In the genomic region with DNA sequence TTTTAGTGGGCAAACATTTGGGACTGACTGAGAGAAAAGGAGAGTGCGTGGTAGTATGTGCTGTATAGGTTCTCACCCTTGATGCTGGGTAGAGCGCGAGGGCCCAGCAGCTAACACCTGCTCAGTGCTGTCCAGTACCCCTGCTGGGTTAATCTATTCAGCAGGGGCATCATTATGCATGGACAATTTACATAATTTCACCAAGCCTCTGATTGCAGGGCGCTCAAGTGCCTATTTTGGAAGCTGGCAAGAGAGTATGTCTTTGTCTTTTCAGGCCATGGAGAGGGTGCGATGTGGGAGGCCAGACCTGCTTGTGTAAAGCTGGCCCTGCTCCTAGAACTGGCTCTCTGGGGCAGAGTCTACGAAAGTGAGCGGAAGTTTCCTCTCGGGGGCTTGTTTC, we compare ENCODE assay signal across 15 mouse cellular contexts.
DNase-seq lines count a peak whose midpoint lies in the region; ATAC-seq lines count a peak whose summit lies in the region.
"Had no signal": no experiment of that assay in that cellular context is flagged by ENCODE, and none has a peak within 500 bp of the region (broad histone marks: within the 10 kb centered on the region; RNA-seq: fewer than 3 reads in every experiment).

No protein-coding gene starts in this region.

- peak overlapping the region; percentile 44; the same call in 1 of the 2 replicates for H3K27ac ChIP-seq in forebrain, embryonic 10.5 days
- H3K27ac ChIP-seq in hindbrain, embryonic 15.5 days (replicated peaks) = peak overlapping the region; percentile 7; the same call in 1 of the 2 replicates
- H3K27ac ChIP-seq in midbrain, embryonic 15.5 days = peak overlapping the region; percentile 23; the same call in 1 of the 2 replicates
- H3K27ac ChIP-seq: liver, embryonic 13.5 days; macrophage had no signal

- WGBS in forebrain, embryonic 10.5 days = 53% methylated on average over 8 of the region's 8 CpGs
- 26% methylated on average over 8 of the region's 8 CpGs for WGBS in hindbrain, embryonic 15.5 days
- WGBS in midbrain, embryonic 15.5 days = 31% methylated on average over 8 of the region's 8 CpGs

- peaks cover 44% of the 10 kb centered on the region for H3K27me3 ChIP-seq in forebrain, embryonic 10.5 days (ENCODE audit: poor library complexity, severe bottlenecking)
- H3K27me3 ChIP-seq in hindbrain, embryonic 15.5 days = no peaks in the 10 kb centered on the region
- no peaks in the 10 kb centered on the region for H3K27me3 ChIP-seq in midbrain, embryonic 15.5 days (replicated peaks)
- H3K27me3 ChIP-seq: liver, embryonic 13.5 days had no signal

- no peak overlapping the region for H3K4me3 ChIP-seq in forebrain, embryonic 10.5 days
- H3K4me3 ChIP-seq in hindbrain, embryonic 15.5 days = no peak overlapping the region
- H3K4me3 ChIP-seq in midbrain, embryonic 15.5 days = no peak overlapping the region
- H3K4me3 ChIP-seq: liver, embryonic 13.5 days had no signal

- no peak overlapping the region for H3K4me2 ChIP-seq in hindbrain, embryonic 15.5 days
- no peak overlapping the region for H3K4me2 ChIP-seq in midbrain, embryonic 15.5 days
- H3K4me2 ChIP-seq: liver, embryonic 13.5 days had no signal

- peaks cover 30% of the 10 kb centered on the region for H3K4me1 ChIP-seq in forebrain, embryonic 10.5 days
- peaks cover 19% of the 10 kb centered on the region for H3K4me1 ChIP-seq in hindbrain, embryonic 15.5 days (replicated peaks)
- H3K4me1 ChIP-seq in midbrain, embryonic 15.5 days = peaks cover 25% of the 10 kb centered on the region
- H3K4me1 ChIP-seq: liver, embryonic 13.5 days had no signal

- H3K9ac ChIP-seq in hindbrain, embryonic 15.5 days = no peak overlapping the region
- no peak overlapping the region for H3K9ac ChIP-seq in midbrain, embryonic 15.5 days
- H3K9ac ChIP-seq: liver, embryonic 13.5 days had no signal

- no peaks in the 10 kb centered on the region for H3K9me3 ChIP-seq in forebrain, embryonic 10.5 days
- no peaks in the 10 kb centered on the region for H3K9me3 ChIP-seq in hindbrain, embryonic 15.5 days
- H3K9me3 ChIP-seq in midbrain, embryonic 15.5 days = no peaks in the 10 kb centered on the region
- H3K9me3 ChIP-seq: liver, embryonic 13.5 days had no signal

- no peak for DNase-seq in frontal cortex, postnatal 25 days (ENCODE audit: low spot score in 2 of 2)
- DNase-seq in forebrain, embryonic 10.5 days (ENCODE audit: extremely low spot score, low spot score) = no peak
- DNase-seq in B cell, adult 2 months = no peak
- no peak for DNase-seq in kidney, postnatal 25 days
- DNase-seq: adrenal gland, adult 2 months; cerebellum, adult 11 months; gastrocnemius, postnatal 25 days; heart, postnatal 4 days; liver, embryonic 13.5 days; thymus, postnatal 14 days had no signal

- no peaks in the 10 kb centered on the region for H3K36me3 ChIP-seq in forebrain, embryonic 10.5 days (replicated peaks)
- no peaks in the 10 kb centered on the region for H3K36me3 ChIP-seq in hindbrain, embryonic 15.5 days
- H3K36me3 ChIP-seq in midbrain, embryonic 15.5 days (replicated peaks) = no peaks in the 10 kb centered on the region
- H3K36me3 ChIP-seq: liver, embryonic 13.5 days had no signal

- ATAC-seq in frontal cortex, adult (ENCODE audit: low TSS enrichment) = peak; percentile 64
- no peak; the same call in 1 of the 2 replicates for ATAC-seq in hindbrain, embryonic 15.5 days (ENCODE audit: low FRiP score, low read depth)
- ATAC-seq in midbrain, embryonic 15.5 days (replicated peaks) = peak; percentile 39; the same call in 1 of the 2 replicates
- ATAC-seq in megakaryocyte-erythroid progenitor cell, adult 5-6 weeks (replicated peaks; ENCODE audit: low FRiP score, low TSS enrichment, poor library complexity, severe bottlenecking) = no peak

Comparison
In these comparisons a context has a peak if more than half of its experiments do, and no peak if none do; other contexts are left out.
1. ATAC-seq: peak in frontal cortex, adult (single experiment) and midbrain, embryonic 15.5 days (single experiment); none in hindbrain, embryonic 15.5 days (single experiment) and megakaryocyte-erythroid progenitor cell, adult 5-6 weeks (single experiment).
2. Peak in every context shown above with its lines, with median percentiles within 50 percentile points of each other: H3K27ac ChIP-seq.